Mouse (Mus musculus): ENCODE data around the gene Zfp870. TPM values are rescaled to one million over a fixed set of nuclear protein-coding genes. Genes with fewer than 3 reads are reported as not detected.

Gene Zfp870
- polyA plus RNA-seq (2016; fragmentation: Nextera tagmentation; extraction: Ambion mirVana) = 7.7 and 10.3 TPM in 2 replicates

GRCm38 (mm10) chr17:32891239-32892180 lies at the start of gene Zfp870:
Gene Zfp870 (minus strand): TSS chr17:32891642.
- Histone ChIP-seq H3K27me3 (peaks cover 3% of the 10 kb centered on the region; the same call in 1 of the 2 replicates), H3K9ac (peak within 1 kb of the TSS; percentile 82), H3K4me3 (replicated peaks) (peak within 1 kb of the TSS; percentile 69), H3K36me3 (replicated peaks) (no peaks in the 10 kb centered on the region), H3K27ac (peak within 1 kb of the TSS; percentile 83), H3K4me2 (peak within 1 kb of the TSS; percentile 77), H3K4me1 (peaks cover 15% of the 10 kb centered on the region), H3K9me3 (no peaks in the 10 kb centered on the region)
- peak; percentile 99 for ATAC-seq (ENCODE audit: low FRiP score)
- 10% methylated on average over 33 of the region's 33 CpGs for WGBS

GRCm38 (mm10) chr17:32939831-32940230 lies 48.4 kb upstream of the Zfp870 start:
- Histone ChIP-seq H3K9ac (no peak overlapping the region), H3K4me2 (no peak overlapping the region), H3K4me1 (no peaks in the 10 kb centered on the region), H3K27ac (no peak overlapping the region), H3K9me3 (no peaks in the 10 kb centered on the region), H3K4me3 (replicated peaks) (no peak overlapping the region), H3K36me3 (replicated peaks) (no peaks in the 10 kb centered on the region), H3K27me3 (no peaks in the 10 kb centered on the region; the same call in 1 of the 2 replicates)
- ATAC-seq (ENCODE audit: low FRiP score) = no peak
- 76% methylated on average over 4 of the region's 4 CpGs for WGBS

GRCm38 (mm10) chr17:32927803-32928202 lies 36.4 kb upstream of the Zfp870 start:
- no peak overlapping the region for H3K27ac ChIP-seq
- ATAC-seq (ENCODE audit: low FRiP score) = no peak
- H3K4me3 ChIP-seq (replicated peaks) = no peak overlapping the region
- no peak overlapping the region for H3K4me2 ChIP-seq
- WGBS = 84% methylated on average over 5 of the region's 5 CpGs
- H3K9ac ChIP-seq = no peak overlapping the region
- peaks cover 16% of the 10 kb centered on the region for H3K27me3 ChIP-seq
- H3K4me1 ChIP-seq = peaks cover 11% of the 10 kb centered on the region
- no peaks in the 10 kb centered on the region for H3K36me3 ChIP-seq (replicated peaks)
- H3K9me3 ChIP-seq = no peaks in the 10 kb centered on the region

- H3K4me3 ChIP-seq (replicated peaks) = peak overlapping the region; percentile 52
- no peaks in the 10 kb centered on the region for H3K36me3 ChIP-seq (replicated peaks)
- 16% methylated on average over 32 of the region's 32 CpGs for WGBS
- peak overlapping the region; percentile 72 for H3K4me2 ChIP-seq
- peaks cover 11% of the 10 kb centered on the region for H3K27me3 ChIP-seq
- no peaks in the 10 kb centered on the region for H3K9me3 ChIP-seq
- peaks cover 11% of the 10 kb centered on the region for H3K4me1 ChIP-seq
- peak overlapping the region; percentile 70 for H3K9ac ChIP-seq
- peak; percentile 93 for ATAC-seq (ENCODE audit: low FRiP score)
- 0 out of 2 replicates have a peak overlapping the region, but pooled peaks have one; percentile 63 for H3K27ac ChIP-seq
These were observed 33.3 kb upstream of the Zfp870 start for GRCm38 (mm10) chr17:32924658-32925312.

- H3K4me1 ChIP-seq = peaks cover 11% of the 10 kb centered on the region
- no peak overlapping the region for H3K9ac ChIP-seq
- H3K27me3 ChIP-seq = peaks cover 15% of the 10 kb centered on the region
- H3K36me3 ChIP-seq (replicated peaks) = no peaks in the 10 kb centered on the region
- no peak overlapping the region for H3K4me2 ChIP-seq
- no peak overlapping the region for H3K4me3 ChIP-seq (replicated peaks)
- H3K9me3 ChIP-seq = no peaks in the 10 kb centered on the region
- no peak overlapping the region for H3K27ac ChIP-seq
- 93% methylated on average over 1 of the region's 1 CpGs for WGBS
- no peak for ATAC-seq (ENCODE audit: low FRiP score)
These were observed 32.2 kb upstream of the Zfp870 start for GRCm38 (mm10) chr17:32923681-32924080.

- Histone ChIP-seq H3K9me3 (no peaks in the 10 kb centered on the region), H3K36me3 (replicated peaks) (no peaks in the 10 kb centered on the region), H3K9ac (no peak overlapping the region), H3K27me3 (peaks cover 14% of the 10 kb centered on the region), H3K4me2 (no peak overlapping the region), H3K27ac (no peak overlapping the region), H3K4me3 (replicated peaks) (no peak overlapping the region), H3K4me1 (peaks cover under 1% of the 10 kb centered on the region)
- no peak for ATAC-seq (ENCODE audit: low FRiP score)
- WGBS = 87% methylated on average over 2 of the region's 2 CpGs
These were observed 27.7 kb upstream of the Zfp870 start for GRCm38 (mm10) chr17:32919123-32919522.

- Histone ChIP-seq H3K4me1 (no peaks in the 10 kb centered on the region), H3K36me3 (replicated peaks) (no peaks in the 10 kb centered on the region), H3K4me3 (replicated peaks) (no peak within 1 kb of the TSS), H3K27me3 (peaks cover 17% of the 10 kb centered on the region), H3K27ac (no peak within 1 kb of the TSS), H3K9me3 (no peaks in the 10 kb centered on the region), H3K9ac (no peak within 1 kb of the TSS), H3K4me2 (no peak within 1 kb of the TSS)
- 79% methylated on average over 2 of the region's 2 CpGs for WGBS
- ATAC-seq (ENCODE audit: low FRiP score) = no peak
These were observed 25.7 kb upstream of the Zfp870 start, which contains the start of gene Cyp4f14 for GRCm38 (mm10) chr17:32917131-32917530. Gene Cyp4f14 (minus strand): TSS chr17:32917342.

GRCm38 (mm10) chr17:32916075-32916474 lies 24.6 kb upstream of the Zfp870 start:
- ATAC-seq (ENCODE audit: low FRiP score) = no peak
- Histone ChIP-seq H3K27ac (no peak overlapping the region), H3K4me2 (no peak overlapping the region), H3K4me1 (no peaks in the 10 kb centered on the region), H3K36me3 (replicated peaks) (no peaks in the 10 kb centered on the region), H3K4me3 (replicated peaks) (no peak overlapping the region), H3K9me3 (no peaks in the 10 kb centered on the region), H3K9ac (no peak overlapping the region), H3K27me3 (peaks cover 17% of the 10 kb centered on the region)
- 79% methylated on average over 1 of the region's 1 CpGs for WGBS

GRCm38 (mm10) chr17:32906172-32906571 lies 14.7 kb upstream of the Zfp870 start:
- H3K27me3 ChIP-seq = peaks cover 15% of the 10 kb centered on the region; the same call in 1 of the 2 replicates
- 86% methylated on average over 10 of the region's 10 CpGs for WGBS
- 0 out of 2 replicates have a peak, but pooled peaks cover 2% of the 10 kb centered on the region for H3K4me1 ChIP-seq
- H3K4me2 ChIP-seq = no peak overlapping the region
- no peak overlapping the region for H3K27ac ChIP-seq
- no peak overlapping the region for H3K9ac ChIP-seq
- ATAC-seq (ENCODE audit: low FRiP score) = no peak
- H3K36me3 ChIP-seq (replicated peaks) = no peaks in the 10 kb centered on the region
- H3K4me3 ChIP-seq (replicated peaks) = no peak overlapping the region
- no peaks in the 10 kb centered on the region for H3K9me3 ChIP-seq

GRCm38 (mm10) chr17:32905239-32905638 lies 13.8 kb upstream of the Zfp870 start:
- 15% methylated on average over 19 of the region's 19 CpGs for WGBS
- Histone ChIP-seq H3K4me2 (peak overlapping the region; percentile 44), H3K36me3 (replicated peaks) (no peaks in the 10 kb centered on the region), H3K9me3 (no peaks in the 10 kb centered on the region), H3K27ac (no peak overlapping the region), H3K9ac (no peak overlapping the region), H3K4me1 (0 out of 2 replicates have a peak, but pooled peaks cover 2% of the 10 kb centered on the region), H3K4me3 (replicated peaks) (no peak overlapping the region; the same call in 1 of the 2 replicates), H3K27me3 (peaks cover 15% of the 10 kb centered on the region; the same call in 1 of the 2 replicates)
- no peak for ATAC-seq (ENCODE audit: low FRiP score)

- ATAC-seq (ENCODE audit: low FRiP score) = no peak
- Histone ChIP-seq H3K4me3 (replicated peaks) (no peak overlapping the region), H3K36me3 (replicated peaks) (no peaks in the 10 kb centered on the region), H3K4me1 (0 out of 2 replicates have a peak, but pooled peaks cover 2% of the 10 kb centered on the region), H3K9ac (no peak overlapping the region), H3K4me2 (no peak overlapping the region), H3K9me3 (no peaks in the 10 kb centered on the region), H3K27me3 (peaks cover 15% of the 10 kb centered on the region; the same call in 1 of the 2 replicates), H3K27ac (no peak overlapping the region)
- 71% methylated on average over 2 of the region's 2 CpGs for WGBS
These were observed 13.0 kb upstream of the Zfp870 start for GRCm38 (mm10) chr17:32904414-32904813.
